Mouse (Mus musculus) hindbrain, postnatal 0 days (tissue): ENCODE results near the gene Scn8a. TPM values are rescaled to one million over a fixed set of nuclear protein-coding genes. Genes with fewer than 3 reads are reported as not detected.

Source experiments
- ATAC-seq: fragments of 200-750 bp; cut with Nextera tagmentation; 2 replicates; pipeline ENCODE4 v1.8.0; 2017; ENCODE audit warnings: mild to moderate bottlenecking, moderate TSS enrichment, moderate library complexity
- DNase-seq: peaks from one replicate; pipeline ENCODE4 v3.0.0-alpha.2; 2015; ENCODE audit warnings: low spot score
- H3K27ac ChIP-seq: fragments of 300-500 bp; sonication (generic); 2 replicates; pipeline ENCODE4 v1.5.1; 2014; ENCODE audit warnings: mild to moderate bottlenecking
- H3K27me3 ChIP-seq: fragments of 300-500 bp; sonication (generic); 2 replicates; pipeline ENCODE4 v1.6.1; 2014; ENCODE audit warnings: low read length, mixed read lengths; ENCODE audit not compliant: insufficient read depth
- H3K36me3 ChIP-seq: fragments of 300-500 bp; sonication (generic); 2 replicates; pipeline ENCODE4 v1.6.1; 2014; ENCODE audit warnings: low read length, mixed read lengths; ENCODE audit not compliant: insufficient read depth
- H3K4me1 ChIP-seq: fragments of 300-500 bp; sonication (generic); 2 replicates; pipeline ENCODE4 v1.6.1; 2014; ENCODE audit warnings: antibody characterized with exemption, low read length, mixed read lengths; ENCODE audit not compliant: insufficient read depth
- H3K4me2 ChIP-seq: fragments of 300-500 bp; sonication (generic); 2 replicates; pipeline ENCODE4 v1.6.1; 2014; ENCODE audit warnings: low read depth, mild to moderate bottlenecking, low read length, moderate library complexity, mixed read lengths
- H3K4me3 ChIP-seq: fragments of 300-500 bp; sonication (generic); 2 replicates; pipeline ENCODE4 v1.5.1; 2014; ENCODE audit warnings: low read length
- H3K9ac ChIP-seq: fragments of 300-500 bp; sonication (generic); replicated peaks from 2 replicates; pipeline ENCODE4 v1.6.1; 2014; ENCODE audit warnings: mild to moderate bottlenecking, low read length, moderate library complexity, mixed read lengths
- H3K9me3 ChIP-seq: fragments of 300-500 bp; sonication (generic); 2 replicates; pipeline ENCODE4 v1.6.1; 2016; ENCODE audit warnings: low read length, mixed read lengths
- CTCF ChIP-seq: IDR thresholded peaks from 2 replicates; pipeline ENCODE4 v1.5.1; 2016; ENCODE audit warnings: antibody characterized with exemption, control low read depth, low read depth
- WGBS: fragments of 180-500 bp; shearing (Covaris S2); extraction: QIAGEN DNeasy Blood & Tissue Kit; methylation state at CpG from one replicate; pipeline ENCODE4 v1.1.7; 2014; 5-methylcytosine and 5-hydroxymethylcytosine counted together
- polyA plus RNA-seq: library from polyadenylated mRNA; unstranded; fragments of >200 nt; fragmentation: Nextera tagmentation; extraction: Ambion mirVana; gene quantifications from 2 replicates; pipeline ENCODE4 v1.2.1, GENCODE M21; 2015
- total RNA-seq: library from RNA; depleted of rRNA; stranded (reverse); fragments of >200 nt; gene quantifications from 2 replicates; pipeline ENCODE4 v1.2.3, GENCODE M21; 2014; rRNA removed

Gene Scn8a
- total and polyA plus RNA-seq, 2 experiments from 2014 or later: 26.9 to 45.7 TPM

DNA sequence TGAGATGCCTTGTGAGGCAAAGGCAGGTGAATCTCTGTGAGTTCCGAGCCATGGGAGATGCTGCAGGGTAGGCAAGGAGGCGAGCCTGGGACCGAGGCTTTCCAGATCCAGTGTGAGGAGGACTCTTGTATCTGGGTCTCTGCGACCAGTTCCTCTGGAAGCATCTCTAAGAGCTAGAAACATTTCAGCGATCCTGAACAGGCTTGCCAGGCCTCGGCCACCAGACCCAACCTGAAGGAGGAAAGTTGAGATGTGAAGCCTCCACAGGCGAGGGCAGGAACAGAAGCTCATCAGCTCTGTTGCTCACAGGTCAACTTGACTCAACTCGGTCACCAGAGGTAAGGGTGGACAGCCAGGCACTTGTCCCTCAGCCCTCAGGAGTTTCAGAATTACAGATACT is 221.9 kb downstream of the Scn8a start:
- TF ChIP-seq CTCF: no peak
- WGBS: 96% methylated on average over 8 of the region's 8 CpGs
- no peak overlapping the region for H3K4me3 ChIP-seq
- H3K9me3 ChIP-seq: no peaks in the 10 kb centered on the region
- no peak overlapping the region for H3K27ac ChIP-seq
- H3K9ac ChIP-seq: no peak overlapping the region
- no peak overlapping the region for H3K4me2 ChIP-seq
- H3K27me3 ChIP-seq: no peaks in the 10 kb centered on the region
- DNase-seq: no peak
- H3K4me1 ChIP-seq: peaks cover 8% of the 10 kb centered on the region; the same call in 1 of the 2 replicates
- H3K36me3 ChIP-seq: no peaks in the 10 kb centered on the region
- no peak for ATAC-seq

DNA sequence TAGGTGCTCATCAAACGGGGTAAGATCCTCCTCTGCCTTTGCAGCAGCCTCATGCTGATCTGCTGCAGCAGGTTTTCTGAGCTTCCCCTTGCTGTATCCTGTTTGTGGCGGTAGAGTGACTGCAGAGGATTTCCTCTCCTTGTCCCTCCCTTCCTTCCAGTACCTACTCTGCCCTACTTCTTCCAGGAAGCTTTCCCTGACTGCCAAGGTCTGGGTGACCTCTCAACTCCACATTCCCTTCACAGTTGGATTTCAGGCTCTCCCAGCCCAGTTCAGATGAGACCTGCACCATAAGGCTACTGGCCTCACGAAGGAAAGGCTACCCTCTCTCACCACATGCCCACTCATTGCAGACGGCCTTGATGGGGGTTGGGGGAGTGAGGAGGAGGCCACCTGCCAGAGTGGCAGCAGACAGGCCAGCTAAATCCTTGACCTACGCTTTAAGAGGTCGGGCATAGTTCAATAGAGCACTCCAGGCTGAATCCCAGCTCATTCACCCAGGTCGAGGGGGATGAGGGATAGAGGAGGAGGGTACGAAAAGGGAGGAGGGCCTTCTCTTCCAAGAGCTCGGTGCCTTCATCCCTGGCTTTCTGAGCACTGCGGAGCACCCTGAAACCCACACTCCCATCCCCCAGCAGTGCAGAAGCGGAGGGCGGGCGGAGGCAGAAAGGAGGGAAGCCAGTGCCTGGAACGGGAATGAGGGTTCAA is 222.6 kb downstream of the Scn8a start:
- 0 out of 2 replicates have a peak overlapping the region, but pooled peaks have one; percentile 10 for H3K9ac ChIP-seq
- no peak overlapping the region for H3K4me3 ChIP-seq
- H3K27me3 ChIP-seq: no peaks in the 10 kb centered on the region
- no peaks in the 10 kb centered on the region for H3K9me3 ChIP-seq
- no peak for TF ChIP-seq CTCF
- ATAC-seq (0 out of 2 replicates have a peak, but pooled peaks have one; percentile 2), DNase-seq (no peak)
- no peaks in the 10 kb centered on the region for H3K36me3 ChIP-seq
- WGBS: 37% methylated on average over 14 of the region's 14 CpGs
- H3K4me2 ChIP-seq: no peak overlapping the region
- H3K27ac ChIP-seq: no peak overlapping the region; the same call in 1 of the 2 replicates
- peaks cover 8% of the 10 kb centered on the region; the same call in 1 of the 2 replicates for H3K4me1 ChIP-seq

DNA sequence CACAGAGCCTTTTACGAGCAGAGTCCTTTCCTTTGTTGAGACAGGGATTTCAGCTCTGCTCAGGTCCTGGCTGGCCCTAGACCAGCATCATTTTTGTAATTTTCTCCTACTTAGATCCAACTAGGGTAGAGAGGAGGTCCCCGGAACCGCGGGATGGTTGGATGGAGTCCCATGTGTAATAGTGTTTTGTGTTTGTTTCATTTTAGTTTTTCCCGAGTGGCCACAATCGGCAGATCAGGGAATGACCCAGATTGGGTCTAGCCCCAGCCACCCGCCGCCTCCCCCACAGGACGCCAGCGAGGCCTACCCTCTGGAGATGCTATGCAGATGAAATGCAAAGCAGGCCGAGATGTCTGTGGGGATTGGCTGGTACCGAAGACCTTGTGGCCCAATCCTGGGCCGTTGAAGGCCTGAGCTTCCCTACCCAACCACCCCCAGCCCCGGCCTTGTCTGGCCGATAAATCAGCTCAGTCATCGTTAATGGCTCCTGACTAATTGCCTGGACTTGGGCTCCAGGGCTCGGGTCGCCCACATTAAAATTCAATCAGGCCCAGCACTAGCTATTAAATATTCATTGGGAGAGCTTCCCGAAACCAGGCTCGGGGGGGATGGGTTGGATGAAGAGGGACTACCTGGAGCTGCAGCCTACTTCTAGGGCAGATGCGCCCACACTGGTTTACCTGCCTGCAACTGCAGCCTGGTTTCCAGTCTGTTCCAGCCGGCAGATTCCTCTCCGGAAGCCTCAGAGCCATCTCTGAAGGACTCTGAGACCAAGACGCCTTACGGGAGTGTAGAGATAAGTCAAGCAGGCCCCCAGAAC is 223.4 kb downstream of the Scn8a start:
- no peak for TF ChIP-seq CTCF
- DNase-seq: peak; percentile 70
- H3K4me3 ChIP-seq: no peak overlapping the region
- peak; percentile 77 for ATAC-seq
- peaks cover 12% of the 10 kb centered on the region for H3K4me1 ChIP-seq
- WGBS: 19% methylated on average over 25 of the region's 25 CpGs
- 0 out of 2 replicates have a peak overlapping the region, but pooled peaks have one; percentile 10 for H3K9ac ChIP-seq
- H3K9me3 ChIP-seq: no peaks in the 10 kb centered on the region
- no peaks in the 10 kb centered on the region for H3K36me3 ChIP-seq
- H3K27me3 ChIP-seq: no peaks in the 10 kb centered on the region
- peak overlapping the region; percentile 21 for H3K4me2 ChIP-seq
- no peak overlapping the region; the same call in 1 of the 2 replicates for H3K27ac ChIP-seq

DNA sequence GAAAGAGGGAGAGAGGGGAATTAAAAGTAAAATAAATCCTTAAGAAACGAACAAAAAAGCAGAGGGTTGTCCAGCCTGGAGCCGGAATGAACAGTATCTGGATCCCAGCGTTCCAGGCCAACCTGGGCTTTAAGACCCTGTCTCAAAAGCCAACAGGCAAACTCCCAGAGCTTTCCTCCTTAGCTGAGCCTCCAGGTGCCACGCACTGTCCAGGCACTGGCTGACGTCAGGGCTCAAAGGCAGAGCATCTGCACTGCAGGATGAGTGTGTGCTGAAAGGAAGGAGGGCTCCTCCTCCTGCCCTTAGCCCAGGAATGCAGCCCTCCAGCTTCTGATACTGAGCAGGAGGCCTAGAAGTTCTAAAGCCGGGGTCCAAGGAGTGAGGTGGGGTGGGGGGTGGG is 224.3 kb downstream of the Scn8a start:
- DNase-seq (no peak), ATAC-seq (no peak)
- H3K27ac ChIP-seq: no peak overlapping the region
- H3K4me1 ChIP-seq: peaks cover 16% of the 10 kb centered on the region
- H3K9me3 ChIP-seq: no peaks in the 10 kb centered on the region
- no peak overlapping the region for H3K4me3 ChIP-seq
- no peak overlapping the region for H3K9ac ChIP-seq
- no peaks in the 10 kb centered on the region for H3K27me3 ChIP-seq
- 51% methylated on average over 6 of the region's 6 CpGs for WGBS
- no peak overlapping the region for H3K4me2 ChIP-seq
- no peak for TF ChIP-seq CTCF
- no peaks in the 10 kb centered on the region for H3K36me3 ChIP-seq

GRCm38 (mm10) chr15:101094979-101095378 is 225.3 kb downstream of the Scn8a start:
- 62% methylated on average over 9 of the region's 9 CpGs for WGBS
- TF ChIP-seq CTCF: no peak
- H3K27me3 ChIP-seq: no peaks in the 10 kb centered on the region

GRCm38 (mm10) chr15:101095392-101095791 is 225.7 kb downstream of the Scn8a start:
- H3K27me3 ChIP-seq: no peaks in the 10 kb centered on the region
- ATAC-seq (no peak), DNase-seq (no peak)
- no peak overlapping the region for H3K27ac ChIP-seq
- H3K4me1 ChIP-seq: peaks cover 16% of the 10 kb centered on the region
- H3K4me2 ChIP-seq: no peak overlapping the region
- H3K4me3 ChIP-seq: no peak overlapping the region
- H3K9me3 ChIP-seq: no peaks in the 10 kb centered on the region
- TF ChIP-seq CTCF: no peak
- no peaks in the 10 kb centered on the region for H3K36me3 ChIP-seq
- H3K9ac ChIP-seq: no peak overlapping the region
- WGBS: 63% methylated on average over 3 of the region's 3 CpGs

More at GRCm38 (mm10) chr15:101094979-101095378, 225.3 kb downstream of the Scn8a start:
- peaks cover 16% of the 10 kb centered on the region for H3K4me1 ChIP-seq
- no peaks in the 10 kb centered on the region for H3K9me3 ChIP-seq
- DNase-seq (no peak), ATAC-seq (no peak)
- no peak overlapping the region for H3K4me2 ChIP-seq
- H3K9ac ChIP-seq: no peak overlapping the region
- H3K36me3 ChIP-seq: no peaks in the 10 kb centered on the region
- H3K27ac ChIP-seq: no peak overlapping the region
- no peak overlapping the region for H3K4me3 ChIP-seq

Other genes with a start within 250 kb of the Scn8a start
- 2.7 and 5.8 TPM in 2 replicates for gene Smagp, start 232.9 kb upstream of the Scn8a start, total RNA-seq
- gene Smagp, start 232.9 kb upstream of the Scn8a start, polyA plus RNA-seq: 3.3 and 4.3 TPM in 2 replicates
- 0.61 and 0.63 TPM in 2 replicates for gene Bin2, start 200.3 kb upstream of the Scn8a start, total RNA-seq
- gene Bin2, start 200.3 kb upstream of the Scn8a start, polyA plus RNA-seq: 1.1 and 1.4 TPM in 2 replicates
- gene Cela1, start 181.9 kb upstream of the Scn8a start, total RNA-seq: 1.8 and 4.7 TPM in 2 replicates
- gene Cela1, start 181.9 kb upstream of the Scn8a start, polyA plus RNA-seq: 2.4 and 3.1 TPM in 2 replicates
- gene Galnt6, start 140.5 kb upstream of the Scn8a start, total RNA-seq: 0.25 and 0.37 TPM in 2 replicates
- 0.34 TPM in 2 replicates for gene Galnt6, start 140.5 kb upstream of the Scn8a start, polyA plus RNA-seq
- gene Slc4a8, start 108.1 kb upstream of the Scn8a start, total RNA-seq: 25.4 and 33.9 TPM in 2 replicates
- 29.8 and 30.7 TPM in 2 replicates for gene Slc4a8, start 108.1 kb upstream of the Scn8a start, polyA plus RNA-seq
- gene Gm47841, start 177.5 kb downstream of the Scn8a start, total RNA-seq: not detected in 2 replicates
- not detected in 2 replicates for gene Gm47841, start 177.5 kb downstream of the Scn8a start, polyA plus RNA-seq
- 2.3 and 4.0 TPM in 2 replicates for gene Fignl2, start 208.7 kb downstream of the Scn8a start, total RNA-seq
- gene Fignl2, start 208.7 kb downstream of the Scn8a start, polyA plus RNA-seq: 0.10 and 0.11 TPM in 2 replicates
- not detected in 2 replicates for gene Ankrd33, start 245.9 kb downstream of the Scn8a start, total RNA-seq
- not detected in 2 replicates for gene Ankrd33, start 245.9 kb downstream of the Scn8a start, polyA plus RNA-seq